Mouse (Mus musculus): ENCODE data around the gene Pik3ap1.

- TF ChIP-seq CTCF (IDR thresholded peaks at IDR 0.05; ENCODE audit: insufficient read depth, low read length): no peak
- TF ChIP-seq POLR2A (IDR thresholded peaks at IDR 0.05; ENCODE audit: borderline replicate concordance, extremely low read depth, low read depth, low read length): no peak
Observed at GRCm38 (mm10) chr19:41303433-41303832, 81.5 kb downstream of the Pik3ap1 start.
